Mouse (Mus musculus) lung, postnatal 25 days (tissue): ENCODE data around the gene Dnah17.
A peak's percentile ranks its signal among the peaks of the same experiment; 100 is the strongest.

ENCODE experiments used
- DNase-seq: peaks from one replicate; pipeline ENCODE4 v3.0.0; 2022; ENCODE audit warnings: low spot score

The Dnah17 gene

DNA sequence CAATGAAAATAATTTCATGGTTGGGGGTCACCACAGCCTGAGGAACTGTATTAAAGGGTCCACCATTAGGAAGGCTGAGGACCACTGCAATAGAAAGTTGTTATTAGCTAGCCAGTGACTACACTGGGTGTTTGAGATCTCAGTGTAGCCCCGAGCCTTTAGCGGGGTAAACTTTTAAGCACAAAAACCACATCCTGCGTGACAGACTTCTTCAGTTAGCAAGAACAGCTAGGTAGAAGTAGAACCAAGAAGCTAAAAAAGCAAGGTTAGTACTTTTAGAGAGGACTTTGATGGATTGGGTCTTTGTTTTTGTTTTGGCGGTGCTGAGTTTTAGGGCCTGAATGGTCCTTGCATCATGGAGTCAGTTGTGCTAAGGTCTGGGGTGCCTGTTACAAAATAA lies 13.3 kb upstream of the Dnah17 start:
- no peak for DNase-seq

DNA sequence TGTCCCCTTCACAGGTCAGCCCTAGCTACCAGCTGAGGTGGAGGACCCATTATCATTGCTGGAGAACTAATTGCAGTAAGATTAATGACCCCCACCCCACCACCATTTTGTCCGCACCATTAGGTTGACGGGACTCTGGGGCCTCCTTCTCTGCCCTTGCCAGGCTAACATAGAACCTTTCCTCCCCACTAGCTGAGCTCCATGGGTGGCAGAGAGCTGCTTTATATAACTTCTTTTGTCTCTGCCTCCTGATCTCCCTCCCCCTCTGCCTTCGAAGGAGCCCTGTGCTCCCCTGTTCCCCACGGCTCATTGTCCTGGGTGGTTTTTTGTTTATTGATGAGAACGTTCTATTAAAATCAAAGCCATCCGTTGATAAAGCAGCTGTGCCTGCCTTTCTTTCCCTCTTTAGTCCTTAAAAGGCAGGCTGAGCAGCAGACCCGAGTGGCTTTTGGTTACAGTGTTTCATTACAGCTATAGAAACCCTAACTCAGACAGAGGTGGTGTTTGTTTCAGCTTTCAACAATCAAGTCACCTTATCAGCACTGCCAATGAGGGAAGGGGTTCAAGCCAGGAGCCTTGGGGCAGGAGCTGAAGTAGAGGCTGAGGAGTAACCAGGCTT lies 12.2 kb upstream of the Dnah17 start:
- DNase-seq: no peak

- no peak for DNase-seq
Measured at GRCm38 (mm10) chr11:118140771-118141565, 10.5 kb upstream of the Dnah17 start.

GRCm38 (mm10) chr11:118138347-118138746 lies 7.9 kb upstream of the Dnah17 start:
- DNase-seq: no peak

DNA sequence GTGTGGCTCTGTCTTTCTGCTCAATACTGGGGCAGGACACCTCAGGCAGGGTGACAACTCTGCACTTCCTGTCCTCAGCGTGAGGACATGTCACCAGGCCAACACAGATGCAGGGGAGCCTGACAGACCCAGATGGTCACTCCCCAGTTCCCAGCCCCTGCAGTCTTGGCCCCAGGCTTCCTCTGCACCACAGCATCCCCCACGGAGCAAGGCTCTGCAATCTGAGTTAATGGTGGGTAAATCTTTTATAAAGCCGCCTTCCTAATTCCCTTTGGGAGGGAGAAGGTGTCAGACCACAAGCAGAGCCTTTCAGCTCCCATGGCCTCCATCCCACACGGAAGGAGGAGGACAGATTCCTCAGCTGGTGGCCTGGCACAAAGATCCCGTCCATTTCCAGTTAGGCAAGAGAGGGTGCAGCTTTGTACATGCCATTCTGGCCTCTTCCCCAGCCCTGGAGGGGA lies 5.8 kb upstream of the Dnah17 start:
- no peak for DNase-seq

GRCm38 (mm10) chr11:118135271-118135670 lies 4.8 kb upstream of the Dnah17 start:
- DNase-seq: no peak

DNA sequence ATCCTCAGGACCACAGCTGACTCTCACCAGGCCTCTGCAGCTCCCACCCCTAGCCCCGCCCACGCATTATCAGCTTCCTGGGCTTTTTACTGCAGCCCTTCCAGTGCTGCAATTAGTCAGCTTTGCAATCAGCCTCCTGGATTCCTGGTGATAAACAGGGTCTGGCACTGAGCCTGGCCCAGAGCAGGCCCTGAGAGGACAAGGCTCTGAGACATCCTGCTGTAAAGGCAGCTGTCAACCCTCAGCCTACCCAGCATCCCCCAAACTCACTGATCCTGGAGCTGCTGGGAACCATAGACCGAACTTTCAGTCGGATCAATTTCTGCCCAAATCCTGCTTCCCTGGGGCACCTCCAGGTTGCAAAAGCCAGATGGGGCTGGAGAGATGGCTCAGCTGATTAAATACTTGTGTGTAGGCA lies 3.3 kb upstream of the Dnah17 start:
- no peak for DNase-seq

- DNase-seq: no peak
Measured at GRCm38 (mm10) chr11:118133133-118133751, 2.8 kb upstream of the Dnah17 start.

GRCm38 (mm10) chr11:118132136-118132535 lies 1.7 kb upstream of the Dnah17 start:
- no peak for DNase-seq

DNA sequence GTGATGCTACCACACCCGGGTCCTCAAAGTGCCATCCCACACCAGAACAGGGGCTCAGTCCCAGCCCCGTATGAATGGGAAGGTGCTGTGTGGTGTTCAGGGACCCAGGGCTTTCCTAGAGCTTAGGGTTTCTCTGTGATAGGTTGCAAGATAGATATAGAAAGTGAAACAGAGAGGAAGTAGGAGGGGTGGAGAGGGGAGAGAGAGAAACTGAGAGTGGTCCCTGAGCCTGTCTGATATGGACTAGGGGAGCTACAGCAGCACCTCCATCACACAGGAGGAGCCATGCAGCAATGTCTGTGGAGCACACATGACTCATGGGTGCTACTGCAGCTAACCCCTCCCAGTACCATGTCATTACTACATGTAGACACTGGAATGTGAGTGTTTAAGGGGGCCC lies 622 bp downstream of the Dnah17 start:
- DNase-seq: no peak

GRCm38 (mm10) chr11:118121592-118121991 lies 8.8 kb downstream of the Dnah17 start:
- no peak for DNase-seq

DNA sequence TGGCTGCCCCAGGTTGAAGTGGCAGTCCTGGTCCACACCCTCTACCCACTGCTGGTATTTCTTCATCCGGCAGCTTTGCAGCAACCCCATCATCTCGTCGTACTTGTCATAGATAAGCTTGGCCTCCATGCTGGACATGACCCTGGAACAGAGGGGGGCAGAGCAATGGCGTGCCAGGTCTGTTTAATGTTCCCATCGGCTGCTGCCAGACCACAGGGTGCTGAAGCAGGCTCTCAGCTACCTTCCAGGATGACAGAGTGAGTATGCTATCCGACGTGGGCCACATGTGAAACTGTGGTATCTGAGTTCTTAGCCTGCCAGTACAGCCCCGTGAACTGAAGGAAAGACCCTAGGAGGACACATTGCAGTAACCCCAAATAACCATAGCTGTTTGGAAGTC lies 11.7 kb downstream of the Dnah17 start:
- DNase-seq: no peak

DNA sequence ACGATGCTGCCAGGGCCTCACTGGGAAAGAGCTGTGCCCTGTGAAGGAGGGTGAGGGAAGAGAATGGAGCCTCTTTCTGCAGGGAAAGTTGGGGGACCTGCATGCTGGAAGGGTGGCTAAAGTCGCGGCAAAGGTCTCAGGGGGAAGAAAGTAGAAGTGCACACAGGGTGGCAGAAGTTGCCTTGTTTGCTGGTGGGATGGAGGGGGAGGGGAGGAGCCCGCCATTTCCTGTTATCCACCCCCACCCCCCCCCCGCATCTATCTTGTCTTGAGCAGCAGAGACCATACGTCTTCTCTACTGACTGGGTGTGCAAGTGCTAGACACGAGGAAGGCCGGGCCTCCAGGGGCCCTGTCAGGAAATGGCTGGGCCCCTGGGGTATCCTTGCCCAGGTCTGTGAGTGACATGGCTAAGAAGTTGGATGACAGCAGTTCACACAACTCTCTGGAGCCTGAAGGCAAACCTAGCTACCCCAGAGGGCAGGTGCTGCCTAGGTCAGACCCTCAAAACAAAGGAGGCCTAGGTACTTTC lies 15.8 kb downstream of the Dnah17 start:
- DNase-seq: no peak

DNA sequence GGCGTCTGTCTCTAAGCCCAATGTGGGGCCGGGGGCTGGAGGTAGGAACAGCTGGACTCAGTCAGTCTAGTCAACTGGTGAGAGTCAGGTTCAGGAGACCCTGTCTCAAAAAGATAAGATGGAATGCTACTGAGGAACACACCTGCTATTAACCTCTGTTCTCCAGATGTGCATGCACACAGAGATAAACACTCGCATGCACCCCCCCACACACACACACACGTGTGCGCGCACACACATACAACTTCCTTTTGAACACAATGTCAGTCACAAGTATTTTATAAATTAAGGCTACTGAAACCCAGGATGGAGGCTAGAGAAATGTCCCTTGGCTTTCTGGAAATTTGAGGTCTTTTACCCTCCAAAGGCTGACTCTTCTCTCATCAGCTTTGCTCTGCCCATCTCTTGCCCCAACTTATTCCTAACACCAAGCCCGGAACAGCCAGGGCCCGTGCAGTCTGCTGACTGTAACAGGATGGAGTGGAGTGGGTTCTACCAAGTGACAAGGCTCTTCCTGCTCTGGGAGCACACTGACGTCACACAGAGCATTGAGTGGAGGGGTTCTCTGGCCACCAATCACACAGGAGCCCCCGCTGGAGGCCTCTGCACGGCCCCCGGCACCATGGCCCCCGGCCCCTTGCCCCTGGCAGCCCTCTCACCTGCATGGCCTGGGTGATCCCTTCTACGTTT lies 16.8 kb downstream of the Dnah17 start:
- DNase-seq: no peak

GRCm38 (mm10) chr11:118104001-118104400 lies 26.4 kb downstream of the Dnah17 start:
- DNase-seq: peak; percentile 72

DNA sequence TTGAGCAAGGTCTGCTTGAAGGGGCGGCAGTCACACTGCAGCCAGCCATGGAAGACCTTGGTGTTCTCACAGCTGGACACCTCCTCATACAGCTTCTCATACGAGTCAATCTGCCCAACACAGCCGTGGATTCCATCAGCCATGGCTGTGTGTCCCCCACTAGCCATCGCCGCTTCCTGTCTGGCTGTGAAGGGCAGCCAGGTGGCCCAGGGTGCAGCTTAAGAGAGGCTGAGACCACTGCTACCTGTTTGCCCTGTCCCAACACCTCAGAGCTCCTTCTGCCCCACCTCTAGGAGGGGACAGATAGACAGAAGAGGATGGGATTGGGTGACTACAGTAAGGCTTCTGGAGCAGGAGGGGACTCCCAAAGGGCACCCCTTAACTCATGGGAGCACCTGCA lies 27.1 kb downstream of the Dnah17 start:
- no peak for DNase-seq

GRCm38 (mm10) chr11:118102838-118103237 lies 27.6 kb downstream of the Dnah17 start:
- peak; percentile 84 for DNase-seq

DNA sequence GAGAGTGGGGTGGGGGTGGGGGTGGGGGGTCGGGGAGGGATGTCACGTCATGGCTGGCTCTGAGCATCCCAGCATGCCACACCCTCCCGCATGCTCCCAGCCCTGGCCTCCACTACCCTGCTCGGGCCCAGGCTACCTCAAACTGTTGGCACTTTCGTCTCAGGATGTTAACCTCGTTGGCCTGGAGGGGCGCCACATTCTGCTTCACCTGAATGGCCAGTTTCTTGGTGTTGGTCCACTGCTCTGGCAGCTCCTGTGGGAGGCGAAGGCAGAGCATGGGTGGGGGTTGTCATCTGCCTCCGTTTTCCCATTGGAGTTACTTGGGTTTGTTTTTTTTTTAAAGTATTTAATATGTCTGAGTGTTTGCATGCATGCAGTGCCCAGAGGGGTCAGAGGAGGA lies 29.3 kb downstream of the Dnah17 start:
- no peak for DNase-seq

GRCm38 (mm10) chr11:118096736-118097135 lies 33.7 kb downstream of the Dnah17 start:
- no peak for DNase-seq

- DNase-seq: no peak
Measured at GRCm38 (mm10) chr11:118095004-118095403, 35.4 kb downstream of the Dnah17 start.

DNA sequence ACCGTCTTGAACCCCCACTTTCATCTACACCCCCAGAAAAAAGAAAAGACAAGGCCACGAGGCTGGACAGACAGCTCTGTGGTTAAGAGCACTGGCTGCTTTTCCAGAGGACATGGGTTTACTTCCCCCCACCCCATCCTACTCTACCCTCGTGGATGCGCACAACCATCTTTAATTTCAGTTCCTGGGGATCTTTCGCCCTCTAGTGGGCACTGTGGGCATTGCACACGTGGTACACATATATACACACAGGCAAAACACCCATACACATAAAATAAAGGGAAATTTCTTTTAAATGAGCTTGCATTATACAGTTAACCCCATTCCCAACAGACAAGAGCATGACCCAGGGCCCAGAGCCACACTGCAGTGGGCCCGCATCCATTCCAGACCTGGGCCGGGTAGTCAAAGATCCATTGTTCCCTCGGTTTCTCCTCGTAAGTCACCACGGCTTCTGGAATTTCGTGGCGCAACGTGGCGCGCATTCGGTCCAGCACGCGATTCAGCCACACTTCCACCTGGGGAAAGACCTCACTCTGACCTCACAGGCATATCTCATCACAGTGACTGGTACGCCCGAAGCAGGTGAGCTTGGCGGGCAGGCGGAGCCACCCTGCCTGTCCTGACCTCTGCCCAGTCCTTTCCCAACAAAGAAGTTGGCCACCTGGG lies 39.3 kb downstream of the Dnah17 start:
- no peak for DNase-seq

- peak; percentile 10 for DNase-seq
Measured at GRCm38 (mm10) chr11:118088896-118089295, 41.5 kb downstream of the Dnah17 start.
